Mouse (Mus musculus): ENCODE measurements at regions not wholly inside any gene's neighbourhood (a gene's known extent, or its start where the extent isn't known, plus 50 kb on each side); places are given as distances from the start of the nearest gene placed in this dataset.

DNA sequence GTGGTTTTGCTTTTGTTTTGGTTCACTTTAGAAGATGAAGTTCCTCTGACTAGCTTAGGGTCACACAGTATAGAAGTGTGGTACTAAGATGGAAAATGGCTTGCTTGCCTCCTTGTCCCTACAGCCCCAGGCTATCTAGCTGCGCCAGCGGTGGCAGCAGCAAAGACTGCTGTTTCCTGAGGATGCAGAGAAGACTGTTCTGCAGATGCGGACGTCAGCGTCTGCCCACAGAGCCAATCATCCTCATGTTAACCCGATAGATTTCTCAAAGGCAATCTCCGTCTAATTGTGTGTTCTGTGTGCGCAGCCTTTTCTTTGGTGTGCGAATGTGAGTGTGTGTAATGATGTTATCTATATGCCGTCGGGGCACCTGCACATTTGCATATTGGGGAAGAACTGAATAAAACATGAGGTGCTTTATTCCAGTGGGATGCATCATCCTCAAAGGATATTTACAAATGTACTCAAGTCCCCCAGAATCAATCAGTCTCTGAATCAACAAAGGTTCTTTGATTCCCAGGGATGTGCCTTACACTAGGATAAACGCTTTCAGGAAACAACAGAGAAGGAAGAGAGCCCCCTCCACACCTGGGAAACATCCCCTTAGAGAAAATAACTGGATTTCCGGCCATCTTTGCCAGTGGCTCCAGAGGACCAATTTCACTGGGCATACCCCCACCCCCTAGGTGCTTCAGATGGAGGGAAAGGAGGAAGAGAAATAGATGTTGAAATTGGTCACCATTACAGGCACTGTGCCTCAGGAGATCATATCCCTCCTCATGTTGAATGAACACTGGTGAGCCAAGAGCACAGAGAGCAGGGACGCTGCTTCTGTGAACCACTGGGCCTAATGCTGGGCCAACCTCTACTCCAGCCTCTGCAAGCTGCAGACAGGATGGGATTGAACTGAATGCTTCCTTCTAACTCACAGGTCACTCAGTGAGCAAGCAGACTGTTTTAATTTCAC, 409.7 kb upstream of the Plxna2 start:
- no peak for DNase-seq (ENCODE audit: low spot score in 2 of 2)

- no peak for DNase-seq (ENCODE audit: low spot score in 2 of 2)
Observed at GRCm38 (mm10) chr1:194197516-194197915, 420.5 kb upstream of the Plxna2 start.

GRCm38 (mm10) chr1:194182293-194182692, 435.7 kb upstream of the Plxna2 start:
- no peak for DNase-seq (ENCODE audit: low spot score in 2 of 2)

DNA sequence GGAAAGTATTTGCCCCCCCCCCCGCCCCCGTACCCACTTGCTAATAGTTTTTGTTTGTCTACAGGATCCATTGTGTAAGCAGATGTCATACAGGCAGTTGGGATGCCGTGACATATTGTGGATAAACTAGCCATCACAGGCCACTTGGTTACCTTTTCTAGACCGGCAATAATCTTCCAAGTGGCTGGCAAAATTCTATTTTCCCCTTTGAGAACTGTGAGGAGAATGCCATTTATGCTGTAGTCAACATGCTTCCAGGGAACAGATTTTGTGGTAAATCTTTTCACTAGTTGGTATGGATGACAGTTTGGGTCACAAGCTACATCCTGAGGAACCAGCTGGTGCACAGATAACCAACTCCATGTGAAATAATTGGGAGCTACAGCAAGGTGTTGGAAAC, 456.5 kb upstream of the Plxna2 start:
- no peak for DNase-seq (ENCODE audit: low spot score in 2 of 2)

GRCm38 (mm10) chr1:194160761-194161461, 457.1 kb upstream of the Plxna2 start:
- no peak for DNase-seq (ENCODE audit: low spot score in 2 of 2)

DNA sequence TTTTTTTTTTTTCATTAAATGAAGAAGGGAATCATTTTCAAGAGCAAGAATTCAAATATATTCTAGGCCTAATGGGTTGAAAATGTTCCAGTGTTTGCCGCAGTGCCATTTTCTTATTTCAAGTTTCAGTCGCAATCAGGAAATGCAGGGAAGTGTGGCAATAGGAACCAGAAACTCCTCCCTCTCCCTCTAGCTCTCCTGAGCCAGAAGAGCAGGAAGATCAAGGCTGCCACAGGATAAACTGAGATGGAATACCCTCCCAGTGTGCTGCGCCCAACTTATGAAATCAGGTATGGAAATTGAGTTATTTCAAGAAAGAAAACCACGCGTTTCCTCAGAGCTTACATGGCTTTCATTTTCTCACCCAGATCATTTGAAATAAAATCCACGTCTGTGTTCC, 460.8 kb upstream of the Plxna2 start:
- no peak for DNase-seq (ENCODE audit: low spot score in 2 of 2)

GRCm38 (mm10) chr1:194148416-194149364, 469.3 kb upstream of the Plxna2 start:
- DNase-seq (ENCODE audit: low spot score in 2 of 2) = peak in 1 of 2 experiments; percentile 18

- DNase-seq (ENCODE audit: low spot score in 2 of 2) = no peak
Observed at GRCm38 (mm10) chr1:194117631-194118360, 500.2 kb upstream of the Plxna2 start.

- DNase-seq (ENCODE audit: low spot score in 2 of 2) = no peak
Observed at GRCm38 (mm10) chr1:194114399-194114798, 503.6 kb upstream of the Plxna2 start.

GRCm38 (mm10) chr1:194111931-194112330, 506.1 kb upstream of the Plxna2 start:
- DNase-seq (ENCODE audit: low spot score in 2 of 2) = no peak

DNA sequence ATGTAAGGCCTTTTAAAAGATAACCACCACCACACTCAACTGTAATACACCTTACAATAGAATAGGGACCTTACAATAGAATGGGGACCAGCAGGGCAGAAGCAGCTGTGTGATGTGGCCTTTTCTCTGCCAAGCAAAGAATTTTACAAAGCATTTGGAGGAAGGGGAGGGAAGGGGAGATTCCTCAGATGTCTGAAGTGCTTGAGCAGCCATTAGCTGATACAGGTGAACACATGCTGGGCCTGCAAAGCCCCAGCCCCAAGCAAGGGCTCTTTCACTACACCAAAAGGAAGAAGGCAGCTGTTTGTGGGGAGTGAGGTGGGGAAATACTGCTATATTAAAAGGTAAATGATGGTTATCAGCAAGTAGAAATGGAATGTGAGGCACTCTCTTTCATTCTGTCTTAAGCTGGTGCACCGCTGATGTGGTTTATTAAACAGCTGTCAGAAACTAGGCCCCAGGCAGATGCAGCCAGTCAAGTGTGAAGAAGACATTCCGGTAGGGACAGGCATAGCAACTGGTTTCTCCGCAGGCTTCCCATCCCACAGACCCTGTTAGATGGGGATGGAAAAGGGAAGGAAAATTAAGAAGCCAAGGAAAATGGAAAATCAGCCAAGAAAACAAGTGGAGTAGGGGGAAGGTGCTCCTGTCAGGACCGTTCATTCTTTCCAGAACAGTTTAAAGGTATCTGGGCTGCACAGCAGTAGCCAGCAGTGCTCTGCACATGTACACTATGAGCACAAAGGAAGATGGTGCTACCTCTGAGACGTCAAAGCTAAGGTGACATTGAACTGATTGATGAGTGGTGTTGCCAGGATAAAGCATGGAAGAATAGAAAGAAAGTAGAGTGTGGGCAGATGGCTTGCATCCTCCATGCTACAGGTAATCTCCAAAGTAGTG, 508.6 kb upstream of the Plxna2 start:
- DNase-seq (ENCODE audit: low spot score in 2 of 2) = no peak

DNA sequence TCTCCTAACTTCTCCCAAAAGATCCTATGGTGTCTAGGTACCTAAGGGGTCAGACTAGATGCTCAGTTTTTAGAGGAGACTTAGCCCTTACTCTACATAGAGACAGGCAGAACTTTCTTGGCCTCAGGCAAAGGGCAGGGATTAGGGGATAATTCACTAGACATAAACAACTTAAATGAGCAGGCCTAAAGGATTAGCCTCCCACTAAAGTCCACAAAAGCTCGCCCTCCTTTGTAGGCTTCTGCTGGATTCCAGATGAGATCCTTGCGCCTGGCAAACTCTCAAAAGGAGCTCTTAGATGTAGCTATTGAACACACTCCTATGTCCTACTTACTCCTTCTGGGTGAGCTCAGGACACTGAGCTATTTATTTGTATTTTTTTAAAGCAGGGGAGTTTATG, 509.9 kb upstream of the Plxna2 start:
- DNase-seq (ENCODE audit: low spot score in 2 of 2) = no peak

DNA sequence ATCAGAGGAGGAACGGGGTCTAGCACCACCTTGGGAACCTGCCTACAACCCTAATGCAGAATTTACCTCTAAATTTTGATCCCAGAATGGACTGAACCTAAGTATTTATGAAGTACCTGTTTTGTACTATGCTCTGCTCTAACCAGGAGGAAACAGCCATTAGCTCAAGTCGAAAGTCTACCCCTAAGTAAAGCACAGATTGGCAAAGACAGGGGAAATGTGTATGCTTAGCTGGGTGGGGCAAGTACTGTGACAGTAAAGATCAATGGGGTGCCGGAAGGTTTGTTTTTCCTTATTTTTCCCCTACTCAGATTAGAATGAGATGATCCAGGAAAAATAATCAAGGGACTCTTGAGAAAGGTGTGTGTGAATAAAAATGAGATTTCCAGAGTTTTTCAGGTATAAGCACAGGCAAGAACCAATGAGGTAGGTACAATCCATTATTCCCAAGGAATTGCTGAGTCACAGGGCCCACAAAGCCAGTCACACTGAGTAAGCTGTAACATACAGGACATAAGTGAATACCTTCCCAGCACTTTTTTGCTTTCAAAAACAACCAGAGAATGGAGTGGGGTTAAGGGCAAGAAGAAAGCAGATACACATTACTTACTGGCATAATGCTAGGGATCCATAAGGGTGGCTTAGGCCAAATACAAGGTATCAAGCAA, 510.6 kb upstream of the Plxna2 start:
- DNase-seq (ENCODE audit: low spot score in 2 of 2) = no peak

DNA sequence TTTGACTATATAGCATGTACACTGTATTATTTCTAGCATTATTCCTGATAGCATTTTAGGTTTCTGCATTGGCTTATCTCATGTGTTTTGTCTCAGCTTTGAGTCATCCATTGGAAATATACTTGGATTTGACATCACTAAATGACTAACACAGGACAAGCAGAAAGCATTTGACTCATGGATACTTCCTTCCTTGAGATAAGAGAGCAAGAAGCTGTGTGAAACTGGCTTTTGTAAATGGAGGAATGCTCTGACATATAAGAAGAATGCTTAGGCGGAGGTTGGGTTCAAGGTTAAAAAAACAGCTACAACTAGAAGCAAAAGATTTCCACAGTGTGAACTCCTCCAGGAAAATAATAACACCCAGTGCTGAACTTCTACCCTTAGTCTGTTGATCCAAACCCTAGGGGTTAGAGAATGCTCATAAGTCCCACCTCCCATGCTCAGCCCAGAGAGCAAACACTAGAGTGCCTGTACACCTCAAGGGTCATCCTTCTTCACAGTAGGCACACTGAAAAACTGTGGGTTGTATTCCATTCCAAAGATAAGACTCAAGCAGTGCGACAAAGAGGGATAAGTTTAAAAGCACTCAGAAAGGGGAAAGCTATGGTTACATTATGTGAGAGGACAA, 528.0 kb upstream of the Plxna2 start:
- no peak for DNase-seq (ENCODE audit: low spot score in 2 of 2)

DNA sequence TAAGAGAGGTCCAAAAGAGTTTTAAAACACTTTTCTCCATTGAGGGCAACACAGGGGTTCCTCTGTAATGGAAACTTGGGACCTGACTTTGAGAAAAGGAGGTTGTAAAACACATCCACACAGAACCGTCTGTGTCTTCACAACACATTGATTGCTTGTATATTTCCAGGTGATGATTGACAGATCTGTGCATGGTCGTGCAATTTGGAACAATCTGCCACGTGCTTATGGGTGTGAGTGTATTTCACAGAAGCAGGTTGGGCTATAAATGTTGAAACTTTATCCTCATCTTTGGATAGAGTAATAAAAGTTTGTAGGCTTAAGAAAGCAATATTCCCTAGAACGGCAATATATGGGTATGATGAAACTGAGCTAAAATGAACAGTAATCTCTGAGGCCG, 559.5 kb upstream of the Plxna2 start:
- no peak for DNase-seq (ENCODE audit: low spot score in 2 of 2)

GRCm38 (mm10) chr1:194056544-194056943, 561.5 kb upstream of the Plxna2 start:
- DNase-seq (ENCODE audit: low spot score in 2 of 2) = no peak

DNA sequence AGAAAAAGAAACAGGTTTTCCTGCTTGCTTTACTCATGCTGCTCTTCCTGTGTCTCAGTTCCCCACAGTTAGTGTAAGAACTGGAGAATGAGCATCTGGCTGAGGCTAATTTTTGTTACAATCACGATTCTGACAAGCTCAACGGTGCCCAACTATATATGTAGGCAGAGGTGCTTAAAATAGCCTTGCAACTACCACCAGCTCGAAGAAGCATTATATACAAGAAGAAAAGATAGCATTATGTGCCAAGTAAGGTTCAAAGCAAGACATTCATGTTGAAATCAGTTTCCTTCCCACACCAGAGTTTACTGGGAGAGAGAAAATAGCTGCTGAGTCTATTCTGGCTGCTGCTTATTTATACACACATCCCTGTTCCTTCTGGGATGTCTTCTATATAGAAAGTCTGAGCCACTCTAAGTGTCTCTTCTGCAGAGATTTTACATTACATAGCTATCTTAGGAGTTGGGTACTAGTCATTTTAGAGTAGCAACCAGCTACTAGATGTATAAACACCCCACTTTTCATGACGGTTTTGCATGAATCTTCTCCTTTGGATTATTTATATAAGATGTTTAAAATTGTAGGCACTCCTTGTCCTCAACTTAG, 568.2 kb upstream of the Plxna2 start:
- DNase-seq (ENCODE audit: low spot score in 2 of 2) = peak in 1 of 2 experiments; percentile 81

Data from left cerebral cortex, adult 8-10 months (tissue).